Mouse (Mus musculus): ENCODE measurements around the gene Ptpn5. TPM values are rescaled to one million over a fixed set of nuclear protein-coding genes. Genes with fewer than 3 reads are reported as not detected.

Ptpn5 gene
- polyA plus RNA-seq, 1 experiment from 2014 or later: 0.50 TPM

DNA sequence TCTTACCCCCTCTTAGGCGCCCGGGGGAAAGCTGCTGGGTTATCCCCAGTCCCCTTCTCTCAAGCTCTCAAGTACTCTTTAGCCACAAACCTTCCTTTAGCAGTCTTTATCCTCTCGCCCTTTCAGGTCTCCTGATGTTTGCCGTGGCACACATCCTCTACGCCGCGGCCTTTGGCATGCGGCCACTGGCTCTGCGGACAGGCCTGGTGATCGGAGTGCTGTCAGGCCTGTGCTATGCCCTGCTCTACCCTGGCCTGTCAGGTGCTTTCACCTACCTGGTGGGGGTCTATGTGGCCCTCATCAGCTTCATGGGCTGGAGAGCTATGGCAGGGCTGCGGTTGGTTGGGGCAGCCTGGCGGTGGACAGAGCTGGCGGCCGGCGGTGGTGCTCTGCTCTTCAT lies 80.2 kb downstream of the Ptpn5 start:
- H3K4me1 ChIP-seq: peaks cover 23% of the 10 kb centered on the region
- H3K4me2 ChIP-seq: no peak overlapping the region
- ATAC-seq (ENCODE audit: insufficient number of reproducible peaks, low FRiP score, low TSS enrichment, low read depth): no peak
- H3K36me3 ChIP-seq: peaks cover 9% of the 10 kb centered on the region
- H3K9me3 ChIP-seq: no peaks in the 10 kb centered on the region
- H3K9ac ChIP-seq: no peak overlapping the region
- no peaks in the 10 kb centered on the region for H3K27me3 ChIP-seq
- WGBS: 89% methylated on average over 15 of the region's 15 CpGs
- H3K27ac ChIP-seq: 0 out of 2 replicates have a peak overlapping the region, but pooled peaks have one; percentile 89
- H3K4me3 ChIP-seq: no peak overlapping the region

- Histone ChIP-seq H3K9me3 (no peaks in the 10 kb centered on the region), H3K4me3 (peak overlapping the region; percentile 92), H3K36me3 (peaks cover 9% of the 10 kb centered on the region), H3K9ac (no peak overlapping the region), H3K27me3 (no peaks in the 10 kb centered on the region), H3K4me1 (peaks cover 23% of the 10 kb centered on the region), H3K27ac (peak overlapping the region; percentile 89), H3K4me2 (peak overlapping the region; percentile 88)
- WGBS: 18% methylated on average over 3 of the region's 3 CpGs
- no peak for ATAC-seq (ENCODE audit: insufficient number of reproducible peaks, low FRiP score, low TSS enrichment, low read depth)
Observed at GRCm38 (mm10) chr7:47052276-47052675, 81.2 kb downstream of the Ptpn5 start.

DNA sequence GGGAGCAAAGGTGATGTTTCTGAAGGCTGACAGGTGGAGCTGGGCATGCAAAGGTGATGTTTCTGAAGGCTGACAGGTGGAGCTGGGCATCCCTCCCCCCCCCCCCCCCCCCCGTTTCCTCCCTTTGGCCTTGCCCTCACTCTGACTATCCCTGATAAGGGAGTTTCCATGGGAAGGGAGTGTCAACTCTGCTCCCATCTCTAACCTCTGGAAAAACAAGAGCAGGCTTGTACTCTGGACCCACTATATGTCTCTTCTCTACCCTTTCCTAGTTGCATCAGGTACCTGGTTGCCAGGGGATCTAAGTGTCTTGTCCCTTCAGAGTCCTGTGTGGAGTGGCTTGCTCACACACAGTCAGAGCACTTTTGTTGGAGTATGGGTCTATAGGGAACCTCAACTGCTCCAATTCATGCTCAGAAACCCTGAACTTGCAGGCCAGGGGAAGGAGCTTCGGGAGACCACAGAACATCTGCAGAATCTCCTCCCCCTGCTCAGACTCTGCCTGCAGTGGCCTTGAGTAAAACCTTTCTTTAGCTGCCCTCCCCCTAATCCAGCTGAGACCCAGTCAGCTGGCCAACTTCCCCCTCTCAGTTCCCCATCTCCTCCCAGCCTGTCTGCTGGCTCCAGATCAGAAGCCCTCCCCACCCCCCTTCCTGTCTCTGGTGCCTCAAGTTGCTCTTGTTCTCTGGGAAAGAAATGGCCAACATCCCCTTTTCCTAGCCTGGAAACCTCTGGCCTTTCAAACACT lies 81.9 kb downstream of the Ptpn5 start:
- H3K27me3 ChIP-seq: no peaks in the 10 kb centered on the region
- peaks cover 23% of the 10 kb centered on the region for H3K4me1 ChIP-seq
- H3K27ac ChIP-seq: peak overlapping the region; percentile 89
- no peaks in the 10 kb centered on the region for H3K9me3 ChIP-seq
- peak overlapping the region; percentile 88 for H3K4me2 ChIP-seq
- peaks cover 9% of the 10 kb centered on the region for H3K36me3 ChIP-seq
- ATAC-seq (ENCODE audit: insufficient number of reproducible peaks, low FRiP score, low TSS enrichment, low read depth): no peak
- WGBS: 9% methylated on average over 2 of the region's 2 CpGs
- H3K9ac ChIP-seq: 0 out of 2 replicates have a peak overlapping the region, but pooled peaks have one; percentile 10
- H3K4me3 ChIP-seq: peak overlapping the region; percentile 92

DNA sequence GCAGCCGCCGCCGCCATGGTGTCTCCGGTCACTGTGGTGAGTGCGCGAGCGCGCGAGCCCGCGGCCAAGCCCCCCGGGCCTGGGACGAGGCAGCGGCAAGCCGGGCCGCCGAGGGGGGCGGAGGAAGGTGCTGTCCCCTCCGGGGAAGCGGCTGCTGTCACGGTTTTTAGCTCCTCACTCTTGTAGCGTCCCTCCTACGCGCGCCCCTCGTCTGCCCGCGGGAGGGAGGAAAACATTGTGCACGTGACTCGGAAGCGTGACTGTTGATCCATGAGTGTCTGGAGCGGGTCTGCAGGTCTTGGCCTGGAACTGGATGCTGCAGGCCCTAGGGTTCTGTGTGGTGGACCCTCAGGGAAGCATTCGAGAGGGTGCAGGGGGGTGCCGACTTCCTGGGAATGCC lies 82.7 kb downstream of the Ptpn5 start:
- Histone ChIP-seq H3K4me2 (peak overlapping the region; percentile 88), H3K36me3 (peaks cover 9% of the 10 kb centered on the region), H3K4me3 (peak overlapping the region; percentile 92), H3K27ac (peak overlapping the region; percentile 89), H3K9ac (peak overlapping the region; percentile 71), H3K9me3 (no peaks in the 10 kb centered on the region), H3K27me3 (no peaks in the 10 kb centered on the region), H3K4me1 (peaks cover 23% of the 10 kb centered on the region)
- under 1% methylated on average over 34 of the region's 34 CpGs for whole genome bisulfite sequencing
- peak; percentile 26; the same call in 1 of the 2 replicates for ATAC-seq (ENCODE audit: insufficient number of reproducible peaks, low FRiP score, low TSS enrichment, low read depth)

- ATAC-seq (ENCODE audit: insufficient number of reproducible peaks, low FRiP score, low TSS enrichment, low read depth): peak; percentile 94
- Histone ChIP-seq H3K9ac (peak within 1 kb of the TSS; percentile 71), H3K4me2 (peak within 1 kb of the TSS; percentile 88), H3K4me1 (peaks cover 23% of the 10 kb centered on the region), H3K27ac (peak within 1 kb of the TSS; percentile 89), H3K27me3 (no peaks in the 10 kb centered on the region), H3K4me3 (peak within 1 kb of the TSS; percentile 92), H3K36me3 (peaks cover 9% of the 10 kb centered on the region), H3K9me3 (no peaks in the 10 kb centered on the region)
- WGBS: 0% methylated on average over 33 of the region's 33 CpGs
Observed at GRCm38 (mm10) chr7:47050366-47050765, 83.1 kb downstream of the Ptpn5 start, which contains the start of gene Tmem86a. Gene Tmem86a (plus strand): TSS chr7:47050601.

GRCm38 (mm10) chr7:47042823-47043490 lies 90.5 kb downstream of the Ptpn5 start:
- Histone ChIP-seq H3K9ac (no peak overlapping the region), H3K4me1 (no peaks in the 10 kb centered on the region), H3K4me2 (no peak overlapping the region), H3K9me3 (no peaks in the 10 kb centered on the region), H3K4me3 (no peak overlapping the region), H3K36me3 (no peaks in the 10 kb centered on the region), H3K27me3 (no peaks in the 10 kb centered on the region), H3K27ac (no peak overlapping the region)
- WGBS: 43% methylated on average over 6 of the region's 6 CpGs
- ATAC-seq (ENCODE audit: insufficient number of reproducible peaks, low FRiP score, low TSS enrichment, low read depth): no peak

- 73% methylated on average over 4 of the region's 4 CpGs for WGBS
- Histone ChIP-seq H3K9ac (no peak overlapping the region), H3K9me3 (no peaks in the 10 kb centered on the region), H3K36me3 (no peaks in the 10 kb centered on the region), H3K27ac (no peak overlapping the region), H3K4me2 (no peak overlapping the region), H3K4me1 (no peaks in the 10 kb centered on the region), H3K27me3 (no peaks in the 10 kb centered on the region), H3K4me3 (no peak overlapping the region)
- no peak for ATAC-seq (ENCODE audit: insufficient number of reproducible peaks, low FRiP score, low TSS enrichment, low read depth)
Observed at GRCm38 (mm10) chr7:47042121-47042520, 91.4 kb downstream of the Ptpn5 start.

DNA sequence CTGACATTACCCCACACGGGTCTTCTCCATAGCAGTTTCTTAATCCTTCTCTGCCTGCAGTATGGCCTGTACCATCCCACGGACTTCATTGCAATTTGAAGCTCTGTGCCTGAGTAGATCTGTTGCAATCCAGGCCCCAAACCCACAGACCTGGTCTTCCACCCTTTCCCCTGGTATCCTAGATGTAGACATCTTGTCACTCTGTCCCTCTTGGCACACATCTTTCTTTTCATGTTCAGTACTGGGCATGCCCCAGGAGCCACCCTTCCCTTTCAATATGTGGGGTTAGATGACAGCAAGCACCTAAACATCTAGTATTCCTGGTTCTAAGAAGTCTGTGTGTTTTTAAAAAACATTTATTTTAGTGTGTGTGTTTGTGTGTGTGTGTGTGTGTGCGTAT lies 91.8 kb downstream of the Ptpn5 start:
- Histone ChIP-seq H3K9me3 (no peaks in the 10 kb centered on the region), H3K4me1 (no peaks in the 10 kb centered on the region), H3K36me3 (no peaks in the 10 kb centered on the region), H3K4me2 (no peak overlapping the region), H3K27ac (no peak overlapping the region), H3K4me3 (no peak overlapping the region), H3K9ac (no peak overlapping the region), H3K27me3 (no peaks in the 10 kb centered on the region)
- ATAC-seq (ENCODE audit: insufficient number of reproducible peaks, low FRiP score, low TSS enrichment, low read depth): no peak
- WGBS: 82% methylated on average over 3 of the region's 3 CpGs

GRCm38 (mm10) chr7:47035426-47035825 lies 98.1 kb downstream of the Ptpn5 start:
- 71% methylated on average over 8 of the region's 8 CpGs for WGBS
- ATAC-seq (ENCODE audit: insufficient number of reproducible peaks, low FRiP score, low TSS enrichment, low read depth): no peak
- Histone ChIP-seq H3K27me3 (no peaks in the 10 kb centered on the region), H3K4me1 (no peaks in the 10 kb centered on the region), H3K4me3 (no peak overlapping the region), H3K4me2 (no peak overlapping the region), H3K27ac (no peak overlapping the region), H3K9ac (no peak overlapping the region), H3K36me3 (no peaks in the 10 kb centered on the region), H3K9me3 (no peaks in the 10 kb centered on the region)

GRCm38 (mm10) chr7:47034785-47035384 lies 98.6 kb downstream of the Ptpn5 start:
- Histone ChIP-seq H3K4me1 (no peaks in the 10 kb centered on the region), H3K4me2 (no peak overlapping the region), H3K9ac (no peak overlapping the region), H3K9me3 (no peaks in the 10 kb centered on the region), H3K27ac (no peak overlapping the region), H3K27me3 (no peaks in the 10 kb centered on the region), H3K4me3 (no peak overlapping the region), H3K36me3 (no peaks in the 10 kb centered on the region)
- no peak for ATAC-seq (ENCODE audit: insufficient number of reproducible peaks, low FRiP score, low TSS enrichment, low read depth)
- WGBS: 80% methylated on average over 4 of the region's 4 CpGs

DNA sequence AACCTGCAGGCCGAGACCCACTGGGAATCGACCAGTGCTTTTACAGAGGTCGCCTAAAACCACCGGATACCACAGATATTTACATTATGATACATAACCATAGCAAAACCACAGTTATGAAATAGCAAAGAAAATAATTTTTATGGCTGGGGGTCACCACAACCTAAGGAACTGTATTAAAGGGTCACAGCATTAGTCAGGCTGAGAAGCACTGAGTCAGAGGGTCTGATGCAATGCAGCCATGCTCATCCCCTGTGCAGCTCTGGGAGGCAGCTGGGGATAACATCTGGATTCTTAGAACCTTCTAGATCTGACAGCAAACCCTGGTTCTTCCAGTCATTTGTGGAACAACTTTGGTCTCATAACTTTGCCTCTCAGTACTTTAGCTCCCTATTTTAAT lies 102.1 kb downstream of the Ptpn5 start:
- WGBS: 63% methylated on average over 4 of the region's 4 CpGs
- H3K27me3 ChIP-seq: no peaks in the 10 kb centered on the region
- H3K27ac ChIP-seq: no peak overlapping the region
- no peak for ATAC-seq (ENCODE audit: insufficient number of reproducible peaks, low FRiP score, low TSS enrichment, low read depth)
- H3K36me3 ChIP-seq: no peaks in the 10 kb centered on the region
- H3K9ac ChIP-seq: no peak overlapping the region
- H3K9me3 ChIP-seq: no peaks in the 10 kb centered on the region
- H3K4me1 ChIP-seq: no peaks in the 10 kb centered on the region
- no peak overlapping the region for H3K4me2 ChIP-seq
- no peak overlapping the region for H3K4me3 ChIP-seq
